Mouse (Mus musculus) limb, embryonic 14.5 days (tissue): Measurements from ENCODE around the gene AC134908.4. TPM values are rescaled to one million over a fixed set of nuclear protein-coding genes. Genes with fewer than 3 reads are reported as not detected.

ENCODE experiments used
- ATAC-seq: fragments of 200-750 bp; cut with Nextera tagmentation; 2 replicates; pipeline ENCODE4 v1.8.0; 2017; ENCODE audit warnings: low read depth, moderate number of reproducible peaks, moderate TSS enrichment; ENCODE audit not compliant: low FRiP score
- DNase-seq: peaks from one replicate; pipeline ENCODE4 v3.0.0-alpha.2; 2015; ENCODE audit warnings: low spot score
- H3K27ac ChIP-seq: fragments of 300-500 bp; sonication (generic); replicated peaks from 2 replicates; pipeline ENCODE4 v1.5.1; 2014; ENCODE audit warnings: low read depth, mild to moderate bottlenecking, low read length, moderate library complexity, mixed read lengths
- H3K27me3 ChIP-seq: fragments of 300-500 bp; sonication (generic); 2 replicates; pipeline ENCODE4 v1.6.1; 2014; ENCODE audit warnings: low read length, mixed read lengths; ENCODE audit not compliant: control insufficient read depth, insufficient read depth
- H3K36me3 ChIP-seq: fragments of 300-500 bp; sonication (generic); 2 replicates; pipeline ENCODE4 v1.6.1; 2014; ENCODE audit warnings: mild to moderate bottlenecking, low read length, moderate library complexity, mixed read lengths; ENCODE audit not compliant: control insufficient read depth, insufficient read depth
- H3K4me1 ChIP-seq: fragments of 300-500 bp; sonication (generic); 2 replicates; pipeline ENCODE4 v1.6.1; 2014; ENCODE audit warnings: antibody characterized with exemption, low read length, mixed read lengths; ENCODE audit not compliant: control insufficient read depth, insufficient read depth
- H3K4me2 ChIP-seq: fragments of 300-500 bp; sonication (generic); replicated peaks from 2 replicates; pipeline ENCODE4 v1.6.1; 2014; ENCODE audit warnings: low read depth, mild to moderate bottlenecking, low read length, moderate library complexity; ENCODE audit not compliant: severe bottlenecking
- H3K4me3 ChIP-seq: fragments of 300-500 bp; sonication (generic); replicated peaks from 2 replicates; pipeline ENCODE4 v1.5.1; 2014; ENCODE audit warnings: low read length
- H3K9ac ChIP-seq: fragments of 300-500 bp; sonication (generic); 2 replicates; pipeline ENCODE4 v1.6.1; 2014; ENCODE audit warnings: mild to moderate bottlenecking, low read depth, low read length, moderate library complexity; ENCODE audit not compliant: severe bottlenecking
- H3K9me3 ChIP-seq: fragments of 300-500 bp; sonication (generic); 2 replicates; pipeline ENCODE4 v1.6.1; 2016; ENCODE audit warnings: low read length; ENCODE audit not compliant: control insufficient read depth
- POLR2A ChIP-seq: fragments of 200-500 bp; IDR thresholded peaks from 2 replicates; pipeline ENCODE4 v1.8.0; 2012; ENCODE audit warnings: inconsistent platforms, mild to moderate bottlenecking, moderate library complexity, borderline replicate concordance; ENCODE audit not compliant: insufficient read depth, insufficient read length; ENCODE audit errors: extremely low read depth
- WGBS: fragments of 180-500 bp; shearing (Covaris S2); extraction: QIAGEN DNeasy Blood & Tissue Kit; methylation state at CpG from one replicate; pipeline ENCODE4 v1.1.7; 2014; 5-methylcytosine and 5-hydroxymethylcytosine counted together
- polyA plus RNA-seq, 2 experiments: library from polyadenylated mRNA; depleted of rRNA in 1 of 2; stranded (reverse) in 1 of 2; unstranded in 1 of 2; fragments of >200 nt; fragmentation: Nextera tagmentation in 1 of 2; extraction: Ambion mirVana in 1 of 2; gene quantifications; 2 replicates each; pipeline versions ENCODE4 v1.2.1 to v1.2.3; 2012 to 2014

Gene AC134908.4
- polyA plus RNA-seq, 2 experiments: 0.30 TPM; not detected in 1

DNA sequence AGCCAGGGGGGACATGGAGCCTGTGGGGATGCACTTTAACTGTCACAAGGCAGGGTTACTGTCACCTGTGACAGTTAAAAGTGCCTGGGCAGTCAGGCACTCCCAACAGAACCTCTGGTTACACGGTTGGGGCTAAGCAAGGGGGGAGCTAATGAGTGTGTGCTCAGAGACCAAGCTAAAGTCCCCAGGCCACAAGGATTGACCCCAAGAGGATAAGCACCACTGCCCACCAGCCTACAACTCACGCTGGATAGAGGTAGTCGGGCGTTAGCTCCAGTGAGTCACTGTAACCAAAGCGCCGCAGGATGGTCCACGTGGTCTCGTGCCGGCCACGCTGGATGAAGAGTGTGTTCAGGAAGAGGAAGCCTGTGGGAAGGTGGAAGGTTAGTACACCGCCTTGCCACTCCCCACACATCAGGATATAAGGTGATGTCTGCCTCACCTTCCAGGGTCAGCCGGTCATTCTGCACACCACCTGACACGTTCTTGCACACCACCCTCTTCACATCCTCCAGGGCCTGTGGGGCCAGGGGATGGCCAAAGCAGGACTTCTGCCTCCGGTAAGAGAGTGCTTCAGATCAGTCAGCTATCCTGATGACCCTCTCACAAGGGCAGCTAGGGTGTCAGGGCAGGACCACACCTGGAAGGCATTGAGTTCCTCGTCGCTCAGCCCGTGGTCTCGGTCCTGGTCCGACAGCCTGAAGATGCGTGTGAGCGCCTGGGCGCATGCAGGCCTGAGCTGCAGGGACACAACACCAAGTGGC, 45.8 kb upstream of the AC134908.4 start, which contains the start of gene Gm20683:
Gene Gm20683, minus strand, starts transcription at position 647 of the 764 bp plus-strand sequence.
- no peak for TF ChIP-seq POLR2A
- Histone ChIP-seq H3K4me3 (no peak within 1 kb of the TSS), H3K9me3 (no peaks in the 10 kb centered on the region), H3K27ac (no peak within 1 kb of the TSS), H3K4me1 (peaks cover 21% of the 10 kb centered on the region; the same call in 1 of the 2 replicates), H3K4me2 (no peak within 1 kb of the TSS), H3K27me3 (no peaks in the 10 kb centered on the region), H3K36me3 (peaks cover 54% of the 10 kb centered on the region), H3K9ac (no peak within 1 kb of the TSS)
- ATAC-seq (no peak), DNase-seq (no peak)
- WGBS: 95% methylated on average over 22 of the region's 22 CpGs

GRCm38 (mm10) chr17:25840519-25840918, 45.1 kb upstream of the AC134908.4 start:
- Histone ChIP-seq H3K4me1 (peaks cover 28% of the 10 kb centered on the region; the same call in 1 of the 2 replicates), H3K27ac (no peak overlapping the region), H3K9me3 (no peaks in the 10 kb centered on the region), H3K4me2 (no peak overlapping the region), H3K27me3 (no peaks in the 10 kb centered on the region), H3K36me3 (peaks cover 50% of the 10 kb centered on the region), H3K9ac (no peak overlapping the region), H3K4me3 (no peak overlapping the region)
- ATAC-seq (no peak), DNase-seq (no peak)
- WGBS: 94% methylated on average over 6 of the region's 6 CpGs
- no peak for TF ChIP-seq POLR2A

- no peak overlapping the region for H3K9ac ChIP-seq
- TF ChIP-seq POLR2A: no peak
- ATAC-seq: no peak
- peaks cover 32% of the 10 kb centered on the region for H3K4me1 ChIP-seq
- H3K36me3 ChIP-seq: peaks cover 55% of the 10 kb centered on the region
- 80% methylated on average over 14 of the region's 14 CpGs for WGBS
- H3K9me3 ChIP-seq: no peaks in the 10 kb centered on the region
- H3K4me2 ChIP-seq: no peak overlapping the region
- no peak for DNase-seq
- no peaks in the 10 kb centered on the region for H3K27me3 ChIP-seq
- no peak overlapping the region for H3K27ac ChIP-seq
- no peak overlapping the region for H3K4me3 ChIP-seq
Measured at GRCm38 (mm10) chr17:25839455-25840235, 44.2 kb upstream of the AC134908.4 start.

DNA sequence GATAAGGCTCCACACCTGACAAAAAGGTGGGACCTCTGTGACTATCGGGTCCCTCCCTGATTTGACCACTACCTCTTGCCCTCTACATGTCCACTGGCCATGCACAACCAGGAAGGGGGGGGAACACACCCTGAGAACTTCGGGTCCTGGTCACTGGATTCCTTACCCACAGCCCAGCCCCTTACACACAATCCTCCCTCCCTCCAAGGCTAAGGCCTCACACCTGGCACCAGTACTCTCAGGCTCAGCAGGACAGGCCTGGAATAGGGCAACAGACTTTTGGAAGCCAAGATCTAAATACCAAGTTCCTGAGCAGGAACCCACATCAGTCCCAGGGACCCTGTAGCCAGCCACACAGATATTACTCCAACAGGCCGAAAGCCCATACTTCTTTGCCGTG, 43.4 kb upstream of the AC134908.4 start:
- no peak overlapping the region for H3K4me3 ChIP-seq
- ATAC-seq (no peak), DNase-seq (no peak)
- peaks cover 38% of the 10 kb centered on the region for H3K4me1 ChIP-seq
- H3K9me3 ChIP-seq: no peaks in the 10 kb centered on the region
- H3K27me3 ChIP-seq: no peaks in the 10 kb centered on the region
- no peak overlapping the region for H3K4me2 ChIP-seq
- TF ChIP-seq POLR2A: no peak
- H3K36me3 ChIP-seq: peaks cover 56% of the 10 kb centered on the region
- H3K27ac ChIP-seq: no peak overlapping the region
- 93% methylated on average over 4 of the region's 4 CpGs for WGBS
- H3K9ac ChIP-seq: no peak overlapping the region

DNA sequence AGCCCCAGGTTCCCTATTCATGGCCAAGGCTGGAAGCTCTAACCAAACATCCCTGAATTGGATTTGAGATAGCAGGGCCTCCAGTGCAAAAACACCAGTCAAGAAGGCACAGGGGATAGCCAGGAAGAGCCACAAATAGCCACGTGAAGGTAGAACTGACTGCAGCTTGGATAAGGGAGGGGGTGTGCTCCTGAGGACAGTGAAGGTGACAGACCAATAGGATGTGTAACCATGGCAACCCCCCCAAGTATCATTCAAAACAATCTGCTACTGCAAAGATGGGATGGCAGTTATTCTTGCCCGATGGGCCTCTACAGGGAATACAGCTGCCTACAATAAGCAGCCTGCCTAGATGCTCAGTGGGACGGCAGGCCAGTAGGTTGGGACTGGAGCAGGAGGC, 42.1 kb upstream of the AC134908.4 start:
- Histone ChIP-seq H3K4me1 (peaks cover 34% of the 10 kb centered on the region), H3K36me3 (peaks cover 56% of the 10 kb centered on the region), H3K4me3 (peak overlapping the region; percentile 34; the same call in 1 of the 2 replicates), H3K4me2 (peak overlapping the region; percentile 75; the same call in 1 of the 2 replicates), H3K9ac (peak overlapping the region; percentile 8; the same call in 1 of the 2 replicates), H3K27ac (no peak overlapping the region; the same call in 1 of the 2 replicates), H3K9me3 (no peaks in the 10 kb centered on the region), H3K27me3 (no peaks in the 10 kb centered on the region)
- 47% methylated on average over 3 of the region's 3 CpGs for WGBS
- no peak for ATAC-seq
- no peak for TF ChIP-seq POLR2A
- DNase-seq: no peak
